Mouse (Mus musculus) gonadal fat pad, adult 2 months (tissue): ENCODE measurements around the gene Sdk1. TPM values are rescaled to one million over a fixed set of nuclear protein-coding genes. Genes with fewer than 3 reads are reported as not detected.

ENCODE experiments used
- DNase-seq: peaks from one replicate; pipeline ENCODE4 v3.0.0-alpha.2; 2012; ENCODE audit warnings: low read depth
- polyA plus RNA-seq: library from polyadenylated mRNA; depleted of rRNA; stranded (reverse); fragments of >200 nt; gene quantifications from 2 replicates; pipeline ENCODE4 v1.2.3, GENCODE M21; 2012

The Sdk1 gene
- polyA plus RNA-seq, 1 experiment = 5.5 TPM

- DNase-seq = no peak
Observed at GRCm38 (mm10) chr5:141447247-141447646, 206.0 kb downstream of the Sdk1 start.

GRCm38 (mm10) chr5:141463417-141463816 is 222.1 kb downstream of the Sdk1 start:
- no peak for DNase-seq

DNA sequence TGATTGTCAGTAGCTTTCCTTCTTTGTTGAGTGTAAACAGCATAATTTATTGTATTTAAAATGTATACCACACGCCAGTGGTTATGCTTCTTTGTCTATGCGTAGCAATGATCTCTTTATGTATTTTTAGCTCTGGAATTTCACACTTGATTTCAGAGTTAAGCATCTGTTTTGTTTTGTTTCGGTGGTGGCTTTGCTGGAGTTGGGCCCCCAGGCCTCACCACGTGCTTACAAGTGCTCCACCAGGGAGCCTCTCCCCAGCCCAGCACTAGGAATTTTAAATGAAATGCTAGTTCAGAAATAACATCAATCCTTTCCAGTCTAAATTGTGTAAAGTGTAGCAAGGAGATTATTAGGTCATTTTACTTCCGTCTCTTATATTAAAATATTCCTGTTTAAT is 227.5 kb downstream of the Sdk1 start:
- no peak for DNase-seq

- DNase-seq = no peak
Observed at GRCm38 (mm10) chr5:141505281-141505680, 264.0 kb downstream of the Sdk1 start.

DNA sequence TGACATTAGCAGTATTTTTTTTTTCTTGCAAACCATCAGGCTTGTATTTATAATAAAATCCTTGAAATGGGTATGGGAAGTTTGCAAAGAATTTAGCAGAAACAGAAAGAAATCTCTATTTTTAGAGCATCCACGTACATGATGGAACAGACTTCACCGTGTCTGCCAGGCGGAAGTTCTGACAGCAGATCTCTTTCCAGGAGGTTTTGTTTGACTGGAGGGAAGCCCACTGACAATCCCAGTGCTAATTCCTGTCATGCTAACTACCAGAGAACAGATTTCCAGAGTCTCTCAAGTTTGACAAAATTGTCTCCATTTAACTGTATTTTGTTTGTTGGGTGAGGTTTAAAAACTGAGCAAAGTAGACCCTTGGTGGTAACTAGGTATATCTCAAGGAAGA is 265.1 kb downstream of the Sdk1 start:
- no peak for DNase-seq

DNA sequence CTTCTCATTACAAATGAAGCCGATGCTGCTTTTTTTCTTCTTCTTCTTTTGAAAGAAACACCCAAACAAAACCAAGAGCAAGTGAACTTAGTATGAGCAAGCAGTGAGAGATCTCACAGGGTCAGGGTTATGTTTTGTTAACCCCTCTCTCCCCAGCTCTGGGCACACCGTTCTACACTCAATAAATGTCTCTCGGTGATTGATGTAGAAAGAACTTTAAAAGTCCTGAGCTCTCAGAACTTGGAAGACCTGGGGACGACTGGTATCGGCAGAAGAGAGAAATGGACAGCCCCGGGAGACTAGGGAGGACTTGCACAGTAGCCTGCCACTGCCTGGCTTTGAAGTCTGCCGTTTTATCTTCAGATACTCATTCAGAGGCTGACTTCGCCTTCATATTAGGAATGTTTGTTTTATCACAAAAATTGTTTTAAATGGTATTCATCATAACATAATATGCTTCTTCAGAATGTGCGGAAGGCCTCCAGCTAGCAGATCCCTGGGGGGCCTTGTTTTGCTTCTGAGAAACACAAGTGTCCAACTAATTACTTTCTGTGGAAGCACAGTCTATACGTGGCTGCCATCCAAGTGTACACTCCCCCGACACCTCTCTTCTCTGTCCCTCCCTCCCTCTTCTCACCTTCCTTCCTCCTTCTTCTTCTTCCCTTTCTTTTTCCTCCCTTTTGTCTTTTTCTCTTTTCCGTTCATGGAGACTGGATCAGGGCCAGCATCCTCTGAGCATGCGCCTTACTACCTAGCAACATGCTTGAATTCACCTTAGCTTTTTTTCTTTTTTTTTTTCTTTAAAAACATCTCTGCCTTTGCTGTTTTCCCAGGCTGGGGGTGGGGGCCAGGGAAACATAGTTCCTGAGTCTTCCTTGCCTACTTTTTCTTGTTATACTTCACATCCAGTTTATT is 283.8 kb downstream of the Sdk1 start:
- DNase-seq = no peak

- DNase-seq = no peak
Observed at GRCm38 (mm10) chr5:141540193-141540592, 298.9 kb downstream of the Sdk1 start.

DNA sequence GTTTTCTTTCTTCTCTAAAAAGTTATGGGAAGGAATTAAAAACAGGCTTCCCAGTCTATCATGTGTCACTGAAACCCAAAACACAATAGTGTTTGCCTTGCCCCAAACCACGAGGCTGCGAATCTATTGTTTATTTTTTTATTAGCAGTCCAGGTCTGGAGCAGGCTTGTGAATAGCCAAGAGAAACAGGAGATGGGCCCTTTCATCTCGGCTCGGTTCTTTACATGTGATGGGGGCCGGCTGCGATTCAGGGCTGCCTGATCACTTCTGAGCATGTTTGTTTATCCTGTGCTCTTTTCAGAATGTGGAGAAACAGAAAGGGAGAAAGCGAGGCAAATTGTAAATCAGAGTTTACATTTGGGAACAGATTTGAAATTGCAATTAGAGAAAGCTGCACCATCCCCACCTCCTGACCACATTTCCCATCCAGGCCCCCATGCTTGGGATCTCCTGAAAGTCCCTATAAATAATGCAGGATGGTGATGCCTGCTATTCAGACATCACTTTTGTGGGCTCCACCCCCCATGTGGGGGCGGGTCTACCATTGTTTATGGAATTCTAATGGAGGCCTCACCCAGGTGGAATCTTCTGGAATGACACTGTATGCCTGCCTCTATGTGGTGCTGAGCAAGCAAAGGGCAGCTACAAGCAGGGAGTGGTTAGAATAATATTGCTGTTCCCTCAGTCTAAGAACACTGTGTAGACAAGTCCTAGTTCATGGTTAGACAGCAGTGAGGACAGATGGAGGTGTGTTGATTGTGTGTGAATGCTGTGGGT is 301.8 kb downstream of the Sdk1 start:
- no peak for DNase-seq

DNA sequence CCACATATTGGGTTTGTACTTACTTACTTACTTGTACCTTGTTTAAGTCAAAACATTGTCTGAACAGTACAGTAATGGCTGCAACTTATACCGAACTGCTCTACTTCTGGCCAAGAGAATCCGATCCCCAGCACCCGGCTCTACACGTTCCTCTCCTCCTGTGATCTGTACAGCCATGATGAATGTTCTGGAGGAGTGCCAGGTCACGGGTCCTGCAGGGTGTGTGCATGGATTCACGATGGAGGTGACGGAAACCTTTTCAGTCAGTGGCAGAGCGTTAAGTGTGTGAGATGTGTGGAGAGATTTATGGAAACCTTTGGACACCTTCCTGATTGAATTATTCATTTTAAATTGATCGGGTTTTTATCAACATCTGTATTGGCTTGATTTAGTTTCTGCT is 312.2 kb downstream of the Sdk1 start:
- DNase-seq = no peak

- no peak for DNase-seq
Observed at GRCm38 (mm10) chr5:141558731-141559130, 317.4 kb downstream of the Sdk1 start.

DNA sequence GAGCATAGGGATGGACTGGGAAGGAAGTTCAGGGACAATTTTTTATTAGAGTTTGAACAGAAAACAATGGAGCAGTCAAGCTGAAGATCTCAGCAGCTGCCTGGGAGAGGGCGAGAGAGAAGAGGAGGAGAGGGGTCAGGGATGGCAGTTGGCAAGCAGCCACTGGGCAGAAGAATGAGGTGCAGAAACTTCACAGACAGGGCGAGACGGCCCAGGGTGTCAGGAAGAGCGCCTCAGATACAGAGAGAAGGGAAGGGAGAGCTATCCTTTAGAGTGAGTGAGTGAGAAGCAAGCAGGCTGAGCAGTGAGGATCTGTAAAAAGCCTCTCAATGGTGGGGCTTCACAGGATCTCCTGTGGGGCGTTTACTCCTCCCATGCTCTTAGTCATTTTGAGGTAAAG is 319.0 kb downstream of the Sdk1 start:
- DNase-seq = no peak

- no peak for DNase-seq
Observed at GRCm38 (mm10) chr5:141561989-141562560, 320.8 kb downstream of the Sdk1 start.

DNA sequence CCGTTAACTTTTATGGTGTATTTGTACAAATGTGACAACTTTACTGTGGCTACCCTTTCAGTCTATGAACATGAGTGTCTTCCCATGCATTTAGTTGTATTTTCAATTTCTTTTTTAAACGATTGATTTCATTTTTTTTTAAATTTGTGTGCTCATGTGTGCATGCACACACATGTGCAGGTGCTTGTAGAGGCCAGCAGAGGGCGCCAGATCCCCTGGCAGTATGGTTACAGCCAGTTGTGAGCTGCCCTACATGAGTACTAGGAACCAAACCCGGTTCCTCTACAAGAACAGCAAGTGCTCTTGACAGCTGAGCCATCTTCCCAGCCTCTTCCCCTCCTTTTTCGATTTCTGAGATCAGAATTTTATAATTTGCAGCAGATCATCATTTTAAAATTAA is 322.9 kb downstream of the Sdk1 start:
- DNase-seq = no peak

GRCm38 (mm10) chr5:141568106-141568505 is 326.8 kb downstream of the Sdk1 start:
- no peak for DNase-seq

GRCm38 (mm10) chr5:141570442-141570841 is 329.2 kb downstream of the Sdk1 start:
- DNase-seq = no peak

GRCm38 (mm10) chr5:141574263-141574662 is 333.0 kb downstream of the Sdk1 start:
- DNase-seq = no peak

DNA sequence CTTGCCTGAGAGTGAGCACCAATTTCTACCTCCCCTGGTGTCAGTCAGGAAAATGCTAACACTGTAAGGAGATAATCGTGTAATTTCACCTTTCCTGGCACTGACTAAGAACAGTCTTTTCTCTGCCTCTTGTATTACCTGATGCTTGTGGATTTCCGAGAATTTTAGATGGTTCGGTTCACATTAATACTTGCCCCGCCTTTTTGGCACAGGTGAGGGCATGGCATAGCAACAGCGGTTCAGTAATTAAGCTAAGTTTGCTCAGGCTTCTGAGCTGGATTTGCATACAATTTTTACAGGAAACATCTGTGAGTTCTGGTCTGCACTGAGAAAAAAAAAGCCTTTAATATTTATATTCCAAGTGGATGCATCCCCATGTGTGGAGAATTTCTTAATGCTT is 350.0 kb downstream of the Sdk1 start:
- DNase-seq = no peak

DNA sequence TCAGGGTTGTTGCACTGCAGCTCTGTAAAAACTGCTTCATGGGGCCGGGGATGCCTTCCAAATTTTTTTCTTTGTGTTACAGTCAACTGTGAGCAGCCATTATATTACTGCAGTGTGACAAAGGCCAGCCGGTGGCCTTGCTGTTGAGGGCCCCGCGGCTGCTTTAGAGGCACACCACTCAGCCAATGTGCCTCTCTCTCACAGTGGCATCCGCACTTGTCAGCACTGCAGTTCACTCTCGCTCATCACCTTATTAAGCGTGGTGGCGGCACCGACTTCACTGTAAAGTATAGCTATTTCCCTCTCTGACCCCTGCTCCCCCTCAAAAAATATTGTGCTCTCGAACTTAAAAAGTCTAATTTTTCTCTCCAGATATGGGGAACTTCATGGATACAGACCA is 371.4 kb downstream of the Sdk1 start:
- no peak for DNase-seq

- no peak for DNase-seq
Observed at GRCm38 (mm10) chr5:141615763-141616162, 374.5 kb downstream of the Sdk1 start.

- no peak for DNase-seq
Observed at GRCm38 (mm10) chr5:141617660-141618059, 376.4 kb downstream of the Sdk1 start.

GRCm38 (mm10) chr5:141625401-141625800 is 384.1 kb downstream of the Sdk1 start:
- DNase-seq = no peak

GRCm38 (mm10) chr5:141631641-141632040 is 390.4 kb downstream of the Sdk1 start:
- no peak for DNase-seq

DNA sequence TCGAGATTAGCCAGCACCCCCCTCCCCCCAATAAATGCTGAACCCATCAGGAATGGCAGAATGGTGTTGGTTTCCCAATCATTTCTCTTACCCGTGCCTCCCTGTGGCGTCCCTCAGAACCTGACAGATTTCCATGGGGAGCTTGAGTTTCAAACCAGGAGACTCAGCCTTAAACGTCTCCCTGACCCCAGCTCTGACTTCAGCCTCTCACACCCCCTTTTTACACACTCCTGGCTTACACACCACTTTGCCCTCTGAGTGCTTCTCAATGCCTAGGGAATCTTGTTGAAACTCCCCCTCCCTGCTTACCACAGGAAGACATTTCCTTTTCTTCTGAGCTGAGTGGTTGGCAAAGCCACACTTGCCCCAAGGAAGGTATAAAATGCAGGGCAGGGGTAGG is 392.0 kb downstream of the Sdk1 start:
- DNase-seq = no peak
